Mouse (Mus musculus): ENCODE measurements around the gene Cmc1. TPM values are rescaled to one million over a fixed set of nuclear protein-coding genes. Genes with fewer than 3 reads are reported as not detected.
A peak's percentile ranks its signal among the peaks of the same experiment; 100 is the strongest.

Gene Cmc1
- polyA plus RNA-seq, 1 experiment from 2014 or later: 34.2 TPM

GRCm38 (mm10) chr9:118053286-118053685, 96.7 kb downstream of the Cmc1 start:
- no peak overlapping the region for H3K4me2 ChIP-seq
- whole genome bisulfite sequencing: 42% methylated on average over 1 of the region's 1 CpGs
- no peak overlapping the region for H3K9ac ChIP-seq
- H3K36me3 ChIP-seq: peaks cover 37% of the 10 kb centered on the region
- no peaks in the 10 kb centered on the region for H3K27me3 ChIP-seq
- no peak overlapping the region for H3K4me3 ChIP-seq
- H3K27ac ChIP-seq (replicated peaks): no peak overlapping the region
- H3K4me1 ChIP-seq (replicated peaks): no peaks in the 10 kb centered on the region
- no peak for ATAC-seq (ENCODE audit: low FRiP score, low read depth)
- H3K9me3 ChIP-seq: no peaks in the 10 kb centered on the region

DNA sequence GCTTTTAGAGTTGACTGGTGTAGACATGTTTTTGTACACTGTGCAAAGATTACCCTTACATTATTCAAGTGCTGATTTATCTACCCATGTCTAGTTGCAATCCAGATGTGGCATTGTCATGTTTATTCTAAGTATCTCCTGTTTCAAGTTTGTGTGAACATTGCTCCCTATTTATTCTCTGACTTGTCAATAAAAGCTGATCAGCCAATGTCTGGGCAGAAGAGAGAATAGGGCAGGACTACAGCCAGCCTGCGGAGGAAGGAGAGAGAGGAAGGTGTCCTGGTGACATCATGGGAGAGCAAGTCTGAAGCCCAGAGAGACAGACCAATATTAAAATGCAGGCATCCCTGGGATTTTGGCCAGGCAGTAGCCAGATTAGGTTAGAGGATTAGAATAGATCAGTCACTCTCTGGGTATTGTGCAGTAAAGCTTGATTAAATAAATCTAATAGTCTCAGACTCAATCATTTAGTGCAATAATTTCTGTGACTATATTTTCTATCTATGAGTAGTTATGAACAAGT, 104.9 kb downstream of the Cmc1 start:
- WGBS: 74% methylated on average over 1 of the region's 1 CpGs
- Histone ChIP-seq H3K27me3 (no peaks in the 10 kb centered on the region), H3K9ac (no peak overlapping the region), H3K4me1 (replicated peaks) (peaks cover 30% of the 10 kb centered on the region), H3K9me3 (no peaks in the 10 kb centered on the region), H3K4me3 (no peak overlapping the region), H3K36me3 (peaks cover 11% of the 10 kb centered on the region), H3K27ac (replicated peaks) (no peak overlapping the region), H3K4me2 (no peak overlapping the region)
- no peak for ATAC-seq (ENCODE audit: low FRiP score, low read depth)

- no peak overlapping the region for H3K9ac ChIP-seq
- no peaks in the 10 kb centered on the region for H3K9me3 ChIP-seq
- H3K4me3 ChIP-seq: no peak overlapping the region
- H3K4me1 ChIP-seq (replicated peaks): peaks cover 30% of the 10 kb centered on the region
- peaks cover 4% of the 10 kb centered on the region; the same call in 1 of the 2 replicates for H3K36me3 ChIP-seq
- WGBS: 87% methylated on average over 3 of the region's 3 CpGs
- no peaks in the 10 kb centered on the region for H3K27me3 ChIP-seq
- ATAC-seq (ENCODE audit: low FRiP score, low read depth): no peak
- no peak overlapping the region for H3K4me2 ChIP-seq
- H3K27ac ChIP-seq (replicated peaks): no peak overlapping the region
Observed at GRCm38 (mm10) chr9:118043581-118043980, 106.4 kb downstream of the Cmc1 start.

DNA sequence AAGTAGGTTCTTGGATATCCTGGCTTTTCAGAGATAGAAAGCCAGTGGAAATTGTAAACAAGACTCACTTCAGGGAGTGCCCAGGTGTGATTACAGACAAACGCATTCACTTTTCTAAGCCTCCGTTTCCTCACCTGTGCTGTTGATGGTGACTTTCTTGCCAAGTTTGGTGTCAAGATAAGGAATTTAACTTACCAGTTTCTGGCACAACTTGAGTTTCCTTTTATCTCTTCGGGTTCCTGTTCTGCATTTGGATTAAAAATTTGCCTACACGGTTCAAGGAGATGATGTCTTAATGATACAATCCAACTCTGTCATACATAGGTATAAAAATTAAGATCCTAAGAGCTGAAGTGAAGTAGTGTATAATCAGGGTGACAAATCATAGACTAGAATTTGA, 107.2 kb downstream of the Cmc1 start:
- Histone ChIP-seq H3K27me3 (no peaks in the 10 kb centered on the region), H3K4me2 (peak overlapping the region; percentile 68), H3K27ac (replicated peaks) (no peak overlapping the region), H3K4me3 (no peak overlapping the region), H3K9ac (0 out of 2 replicates have a peak overlapping the region, but pooled peaks have one; percentile 5), H3K9me3 (no peaks in the 10 kb centered on the region), H3K36me3 (no peaks in the 10 kb centered on the region), H3K4me1 (replicated peaks) (peaks cover 30% of the 10 kb centered on the region)
- no peak for ATAC-seq (ENCODE audit: low FRiP score, low read depth)
- WGBS: 93% methylated on average over 4 of the region's 4 CpGs

DNA sequence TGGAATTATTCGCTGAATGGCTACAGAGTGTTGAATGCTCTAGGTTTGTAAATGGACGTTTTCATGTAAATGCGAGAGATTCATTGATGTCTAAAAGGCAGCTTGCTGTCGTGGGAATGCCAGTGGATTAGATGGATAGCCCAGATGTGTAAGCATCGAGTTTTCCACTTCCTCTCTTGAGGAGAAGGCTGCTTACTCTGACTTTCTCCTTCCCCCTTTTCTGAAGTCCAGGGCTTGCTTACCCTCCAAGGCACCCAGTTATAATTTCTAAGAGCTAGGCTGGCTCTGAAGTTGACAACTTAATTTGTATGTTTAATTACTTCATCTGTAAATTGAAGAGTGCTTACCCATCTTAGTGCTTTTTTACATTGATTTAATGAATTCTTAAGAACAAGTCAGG, 108.3 kb downstream of the Cmc1 start:
- H3K36me3 ChIP-seq: no peaks in the 10 kb centered on the region
- H3K9ac ChIP-seq: peak overlapping the region; percentile 84
- peaks cover 30% of the 10 kb centered on the region for H3K4me1 ChIP-seq (replicated peaks)
- ATAC-seq (ENCODE audit: low FRiP score, low read depth): no peak
- WGBS: 23% methylated on average over 5 of the region's 5 CpGs
- H3K4me2 ChIP-seq: peak overlapping the region; percentile 68
- no peaks in the 10 kb centered on the region for H3K9me3 ChIP-seq
- H3K27ac ChIP-seq (replicated peaks): 0 out of 2 replicates have a peak overlapping the region, but pooled peaks have one; percentile 95
- peak overlapping the region; percentile 83 for H3K4me3 ChIP-seq
- H3K27me3 ChIP-seq: no peaks in the 10 kb centered on the region

DNA sequence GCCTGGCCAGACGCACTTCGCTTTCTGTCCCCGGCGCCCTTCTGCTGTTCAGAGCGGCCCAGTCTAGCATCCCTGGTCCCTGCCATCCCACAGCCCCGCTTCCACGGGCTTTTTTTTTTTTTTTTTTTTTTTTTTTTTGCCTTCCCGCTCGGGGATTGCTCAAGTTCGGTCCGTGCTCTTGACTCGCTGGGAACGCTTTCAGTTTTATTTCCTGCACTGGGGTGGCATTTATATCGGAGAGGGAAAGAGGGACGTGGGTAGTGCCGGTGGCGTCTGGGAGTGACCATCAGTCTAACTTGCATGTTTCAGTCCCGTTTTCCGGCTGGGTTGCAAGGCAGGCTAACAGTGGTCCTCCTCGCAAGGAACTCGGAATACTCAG, 109.0 kb downstream of the Cmc1 start:
- peak overlapping the region; percentile 84 for H3K9ac ChIP-seq
- no peak for ATAC-seq (ENCODE audit: low FRiP score, low read depth)
- no peaks in the 10 kb centered on the region for H3K9me3 ChIP-seq
- no peaks in the 10 kb centered on the region for H3K27me3 ChIP-seq
- peak overlapping the region; percentile 83 for H3K4me3 ChIP-seq
- H3K27ac ChIP-seq (replicated peaks): peak overlapping the region; percentile 95
- under 1% methylated on average over 21 of the region's 21 CpGs for WGBS
- peak overlapping the region; percentile 68 for H3K4me2 ChIP-seq
- peaks cover 30% of the 10 kb centered on the region for H3K4me1 ChIP-seq (replicated peaks)
- no peaks in the 10 kb centered on the region for H3K36me3 ChIP-seq

DNA sequence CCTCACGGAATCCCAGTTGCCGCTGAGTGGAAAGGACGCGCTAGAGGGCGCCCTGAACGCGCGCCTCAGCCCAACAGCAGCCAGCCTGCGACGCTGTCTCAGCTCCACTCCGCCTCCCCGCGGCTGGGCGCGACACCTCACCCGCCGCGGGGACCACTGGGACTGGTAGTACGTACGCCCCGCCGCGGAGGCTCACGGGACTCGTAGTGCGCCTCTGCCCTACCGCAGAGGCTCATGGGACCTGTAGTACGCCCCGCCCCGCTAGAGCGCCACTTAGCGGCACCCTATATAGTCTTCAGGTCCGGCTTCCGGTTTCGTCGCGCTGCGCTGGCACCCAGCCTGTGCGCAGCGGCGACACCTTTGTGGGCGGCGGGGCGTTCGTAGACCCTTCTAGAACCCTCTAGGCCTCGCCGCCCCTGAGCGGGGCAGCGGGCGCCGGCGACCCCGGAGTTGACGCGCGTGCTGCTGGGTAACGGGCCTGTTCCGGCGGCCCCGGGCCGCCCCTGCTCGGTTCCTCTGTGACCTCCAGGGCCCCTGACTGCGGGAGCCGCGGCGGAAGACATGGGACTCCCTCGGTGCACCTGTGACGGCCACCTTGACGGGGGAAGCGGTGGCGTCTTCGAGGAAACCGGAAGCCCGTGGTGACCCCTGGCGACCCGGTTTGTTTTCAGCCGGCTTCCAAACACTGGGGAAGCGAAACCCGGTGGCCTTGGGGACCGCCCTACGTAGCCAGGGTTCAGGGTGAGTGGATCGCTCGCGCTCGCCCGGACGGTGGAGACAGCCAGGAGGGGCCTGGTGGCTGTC, 109.6 kb downstream of the Cmc1 start, which contains the start of gene Azi2:
Azi2 (plus strand) TSS at position 282 of the 804 bp plus-strand sequence.
- peak; percentile 99 for ATAC-seq (ENCODE audit: low FRiP score, low read depth)
- Histone ChIP-seq H3K9ac (peak within 1 kb of the TSS; percentile 84), H3K27ac (replicated peaks) (peak within 1 kb of the TSS; percentile 95), H3K9me3 (no peaks in the 10 kb centered on the region), H3K4me2 (peak within 1 kb of the TSS; percentile 68), H3K27me3 (no peaks in the 10 kb centered on the region), H3K4me3 (peak within 1 kb of the TSS; percentile 83), H3K4me1 (replicated peaks) (peaks cover 30% of the 10 kb centered on the region), H3K36me3 (no peaks in the 10 kb centered on the region)
- WGBS: under 1% methylated on average over 87 of the region's 87 CpGs

- H3K4me1 ChIP-seq (replicated peaks): no peaks in the 10 kb centered on the region
- no peaks in the 10 kb centered on the region for H3K9me3 ChIP-seq
- H3K27ac ChIP-seq (replicated peaks): no peak overlapping the region
- H3K9ac ChIP-seq: no peak overlapping the region
- H3K4me3 ChIP-seq: no peak overlapping the region
- H3K36me3 ChIP-seq: no peaks in the 10 kb centered on the region
- ATAC-seq (ENCODE audit: low FRiP score, low read depth): no peak
- 87% methylated on average over 3 of the region's 3 CpGs for WGBS
- H3K27me3 ChIP-seq: no peaks in the 10 kb centered on the region
- no peak overlapping the region for H3K4me2 ChIP-seq
Observed at GRCm38 (mm10) chr9:118034990-118035389, 115.0 kb downstream of the Cmc1 start.

GRCm38 (mm10) chr9:118031694-118032093, 118.3 kb downstream of the Cmc1 start:
- Histone ChIP-seq H3K4me1 (replicated peaks) (no peaks in the 10 kb centered on the region), H3K36me3 (no peaks in the 10 kb centered on the region), H3K9me3 (no peaks in the 10 kb centered on the region), H3K4me2 (no peak overlapping the region), H3K4me3 (no peak overlapping the region), H3K27me3 (no peaks in the 10 kb centered on the region), H3K9ac (no peak overlapping the region), H3K27ac (replicated peaks) (no peak overlapping the region)
- WGBS: 49% methylated on average over 2 of the region's 2 CpGs
- no peak for ATAC-seq (ENCODE audit: low FRiP score, low read depth)

DNA sequence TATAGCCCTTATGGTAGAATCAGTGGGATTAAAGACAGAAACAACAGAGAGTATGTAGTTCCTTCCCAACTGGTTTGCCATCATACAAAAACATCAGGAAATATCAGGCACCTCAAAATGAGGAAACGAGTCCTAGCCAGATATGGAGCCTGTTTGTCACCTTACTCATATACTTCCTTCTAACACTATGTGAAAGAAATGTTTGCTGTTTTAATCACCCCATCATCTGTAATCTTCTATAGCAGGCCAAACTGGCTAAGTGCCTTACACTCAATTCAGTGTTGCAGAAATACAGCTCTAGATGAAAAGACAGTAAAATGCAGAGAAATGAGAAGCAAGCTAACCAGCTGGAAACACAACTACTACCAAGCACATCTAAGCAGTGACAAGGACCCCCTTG, 119.7 kb downstream of the Cmc1 start:
- Histone ChIP-seq H3K4me2 (no peak overlapping the region), H3K9me3 (no peaks in the 10 kb centered on the region), H3K27ac (replicated peaks) (no peak overlapping the region), H3K9ac (no peak overlapping the region), H3K4me1 (replicated peaks) (no peaks in the 10 kb centered on the region), H3K4me3 (no peak overlapping the region), H3K36me3 (no peaks in the 10 kb centered on the region), H3K27me3 (no peaks in the 10 kb centered on the region)
- ATAC-seq (ENCODE audit: low FRiP score, low read depth): no peak
- WGBS: 87% methylated on average over 1 of the region's 1 CpGs

- H3K4me2 ChIP-seq: no peak overlapping the region
- H3K9me3 ChIP-seq: no peaks in the 10 kb centered on the region
- no peaks in the 10 kb centered on the region for H3K4me1 ChIP-seq (replicated peaks)
- no peak overlapping the region for H3K4me3 ChIP-seq
- no peak for ATAC-seq (ENCODE audit: low FRiP score, low read depth)
- no peak overlapping the region for H3K9ac ChIP-seq
- H3K36me3 ChIP-seq: no peaks in the 10 kb centered on the region
- 52% methylated on average over 4 of the region's 4 CpGs for WGBS
- H3K27me3 ChIP-seq: no peaks in the 10 kb centered on the region
- no peak overlapping the region for H3K27ac ChIP-seq (replicated peaks)
Observed at GRCm38 (mm10) chr9:118029490-118029889, 120.5 kb downstream of the Cmc1 start.

- H3K9me3 ChIP-seq: no peaks in the 10 kb centered on the region
- no peaks in the 10 kb centered on the region for H3K4me1 ChIP-seq (replicated peaks)
- no peak overlapping the region for H3K4me2 ChIP-seq
- no peak overlapping the region for H3K27ac ChIP-seq (replicated peaks)
- no peaks in the 10 kb centered on the region for H3K36me3 ChIP-seq
- H3K27me3 ChIP-seq: no peaks in the 10 kb centered on the region
- H3K4me3 ChIP-seq: no peak overlapping the region
- H3K9ac ChIP-seq: no peak overlapping the region
- 76% methylated on average over 2 of the region's 2 CpGs for WGBS
- ATAC-seq (ENCODE audit: low FRiP score, low read depth): no peak
Observed at GRCm38 (mm10) chr9:118024966-118025365, 125.0 kb downstream of the Cmc1 start.
